7 mouse cellular contexts compared by ENCODE assay signal in the genomic region with DNA sequence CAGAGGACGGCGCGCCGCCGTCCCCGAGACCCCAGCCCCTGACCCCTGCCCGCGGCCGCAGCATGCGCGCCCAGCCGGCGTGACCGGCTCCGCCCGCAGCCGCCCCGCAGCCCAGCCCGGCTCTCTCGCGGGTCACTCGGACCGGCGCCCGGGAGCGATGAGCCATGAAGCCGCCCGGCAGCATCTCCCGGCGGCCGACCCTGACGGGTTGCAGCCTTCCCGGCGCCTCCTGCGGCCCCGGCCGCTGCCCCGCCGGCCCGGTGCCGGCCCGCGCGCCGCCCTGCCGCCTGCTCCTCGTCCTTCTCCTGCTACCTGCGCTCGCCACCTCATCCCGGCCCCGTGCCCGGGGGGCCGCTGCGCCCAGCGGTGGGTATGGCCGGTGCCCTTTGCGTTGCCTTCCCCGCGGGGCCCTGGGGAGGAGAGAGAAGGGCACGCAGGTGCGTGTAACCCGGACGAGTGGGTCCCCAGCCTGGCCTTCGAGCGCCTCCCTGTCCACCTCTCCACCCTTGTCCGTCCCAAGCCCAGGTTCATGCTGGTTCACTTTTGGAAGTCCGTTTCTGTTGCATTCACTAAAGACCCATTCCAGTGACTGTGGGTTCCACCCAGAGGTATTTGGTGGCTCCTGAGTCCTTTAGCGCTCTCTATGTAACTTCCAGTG. TPM values are rescaled to one million over a fixed set of nuclear protein-coding genes. Genes with fewer than 3 reads are reported as not detected.
A peak's percentile ranks its signal among the peaks of the same experiment; 100 is the strongest.
DNase-seq lines count a peak whose midpoint lies in the region; ATAC-seq lines count a peak whose summit lies in the region.

No protein-coding gene starts in this region.

- H3K9me3 ChIP-seq in forebrain, embryonic 13.5 days (replicated peaks), result no peaks in the 10 kb centered on the region
- H3K9me3 ChIP-seq in midbrain, embryonic 16.5 days (replicated peaks; ENCODE audit: control insufficient read depth, low read length, poor library complexity, severe bottlenecking), result no peaks in the 10 kb centered on the region

- no peaks in the 10 kb centered on the region for H3K36me3 ChIP-seq in forebrain, embryonic 13.5 days (ENCODE audit: poor library complexity, severe bottlenecking)
- no peaks in the 10 kb centered on the region for H3K36me3 ChIP-seq in midbrain, embryonic 16.5 days (ENCODE audit: control insufficient read depth, insufficient read depth, low read length)

- peak overlapping the region; percentile 87 for H3K9ac ChIP-seq in forebrain, embryonic 13.5 days
- H3K9ac ChIP-seq in midbrain, embryonic 16.5 days (ENCODE audit: low read depth, low read length), result peak overlapping the region; percentile 92

- H3K4me3 ChIP-seq in forebrain, embryonic 13.5 days, result peak overlapping the region; percentile 79
- H3K4me3 ChIP-seq in midbrain, embryonic 16.5 days (ENCODE audit: low read depth, low read length), result peak overlapping the region; percentile 94

- peak overlapping the region; percentile 98 for H3K4me2 ChIP-seq in forebrain, embryonic 13.5 days
- H3K4me2 ChIP-seq in midbrain, embryonic 16.5 days (ENCODE audit: low read length), result peak overlapping the region; percentile 89

- H3K27me3 ChIP-seq in forebrain, embryonic 13.5 days, result 0 out of 2 replicates have a peak, but pooled peaks cover 4% of the 10 kb centered on the region
- no peaks in the 10 kb centered on the region for H3K27me3 ChIP-seq in midbrain, embryonic 16.5 days (ENCODE audit: control insufficient read depth, insufficient read depth, low read depth, low read length)

- ATAC-seq in forebrain, embryonic 13.5 days, result no peak
- ATAC-seq in midbrain, embryonic 16.5 days, result peak; percentile 70

- under 1% methylated on average over 64 of the region's 68 CpGs for WGBS in forebrain, embryonic 13.5 days
- WGBS in midbrain, embryonic 16.5 days, result under 1% methylated on average over 26 of the region's 68 CpGs

- DNase-seq in right cerebral cortex, adult 18-20 months, result peak; percentile 35
- DNase-seq in right cerebral cortex, postnatal 36 days (ENCODE audit: low spot score in 2 of 2), result no peak
- peak; percentile 58 to 74 for DNase-seq in cerebellum, adult 18-20 months
- peak; percentile 16 for DNase-seq in kidney, postnatal 14 days
- no peak for DNase-seq in thymus, postnatal 14 days

- peaks cover 12% of the 10 kb centered on the region for H3K4me1 ChIP-seq in forebrain, embryonic 13.5 days
- peaks cover 14% of the 10 kb centered on the region for H3K4me1 ChIP-seq in midbrain, embryonic 16.5 days (ENCODE audit: control insufficient read depth, insufficient read depth, low read length)

- peak overlapping the region; percentile 22 for H3K27ac ChIP-seq in forebrain, embryonic 13.5 days
- H3K27ac ChIP-seq in midbrain, embryonic 16.5 days (ENCODE audit: low read length), result peak overlapping the region; percentile 82

RNA-seq across cellular contexts. Expression of gene Adam23, which starts 0.5 kb away (rescaled TPM):
- 8.9 and 10.0 TPM in 2 replicates for polyA plus RNA-seq in forebrain, embryonic 13.5 days (2015; fragmentation: Nextera tagmentation; extraction: Ambion mirVana)
- polyA plus RNA-seq in midbrain, embryonic 16.5 days (2015; fragmentation: Nextera tagmentation; extraction: Ambion mirVana), result 13.7 and 14.7 TPM in 2 replicates

Comparison
In these comparisons a context has a peak if more than half of its experiments do, and no peak if none do; other contexts are left out.
1. DNase-seq: peak in right cerebral cortex, adult 18-20 months (single experiment), cerebellum, adult 18-20 months (2 of 2) and kidney, postnatal 14 days (single experiment); none in right cerebral cortex, postnatal 36 days (0 of 2) and thymus, postnatal 14 days (single experiment).